Mouse (Mus musculus) v-Abl transformed pro-B cells (cell line): ENCODE measurements around the gene Lrriq4.

ENCODE experiments used
- in situ Hi-C, 2 experiments: fragments of 400-800 bp; cut with MboI; formaldehyde crosslinking; loops; one replicate each; pipeline ENCODE4 v1.15.1; 2025; ENCODE audit not compliant: unreplicated experiment in 2 of 2

Gene Lrriq4

GRCm38 (mm10) chr3:30650062-30650841 lies 5.9 kb downstream of the Lrriq4 start:
- in situ Hi-C loops: no loop called here

GRCm38 (mm10) chr3:30655937-30656336 lies 11.6 kb downstream of the Lrriq4 start:
- in situ Hi-C loops: no loop called here

DNA sequence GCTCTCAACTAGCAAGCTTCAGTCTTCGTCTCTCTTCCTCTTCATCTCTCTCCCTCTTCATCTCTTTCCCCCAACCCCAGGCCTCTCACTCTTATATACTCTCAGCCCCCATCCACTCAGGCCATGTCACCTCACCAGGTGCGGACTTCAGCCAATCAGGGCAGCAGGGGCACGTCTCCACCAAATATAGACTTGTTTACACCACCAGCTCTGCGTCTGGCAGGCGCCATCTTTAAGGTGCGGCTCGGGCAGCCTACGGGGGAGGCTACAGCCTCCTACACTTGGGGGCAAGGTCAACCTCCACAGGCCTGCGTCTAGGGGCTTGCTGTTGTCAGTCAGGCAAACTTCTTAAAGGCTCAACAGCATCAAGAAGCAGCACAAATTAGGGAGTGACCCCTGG lies 14.2 kb downstream of the Lrriq4 start:
- in situ Hi-C loops: no loop called here

DNA sequence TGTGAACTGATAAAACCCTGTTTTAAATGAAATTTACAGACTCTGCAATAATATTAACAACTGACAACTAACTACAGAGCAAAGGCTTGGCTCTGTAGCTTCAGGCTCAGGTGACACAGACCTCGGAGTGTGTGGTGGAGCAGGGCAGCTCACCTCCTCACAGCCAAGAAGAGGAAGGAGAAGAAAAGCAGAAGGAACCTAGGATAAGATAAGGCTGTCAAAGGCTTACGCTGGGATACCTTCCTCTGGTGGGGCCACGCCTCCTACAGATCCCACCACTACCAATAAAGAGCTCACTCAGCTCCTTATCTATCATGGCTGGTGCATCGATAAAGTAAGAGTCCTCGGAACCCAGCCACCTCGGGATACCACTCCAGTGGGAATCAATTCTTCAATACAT lies 38.9 kb downstream of the Lrriq4 start:
- in situ Hi-C loops: loop anchor here in 1 of 2 experiments (25.0 kb wide), 1 partner anchor 929 kb away; no protein-coding TSS in a partner anchor

DNA sequence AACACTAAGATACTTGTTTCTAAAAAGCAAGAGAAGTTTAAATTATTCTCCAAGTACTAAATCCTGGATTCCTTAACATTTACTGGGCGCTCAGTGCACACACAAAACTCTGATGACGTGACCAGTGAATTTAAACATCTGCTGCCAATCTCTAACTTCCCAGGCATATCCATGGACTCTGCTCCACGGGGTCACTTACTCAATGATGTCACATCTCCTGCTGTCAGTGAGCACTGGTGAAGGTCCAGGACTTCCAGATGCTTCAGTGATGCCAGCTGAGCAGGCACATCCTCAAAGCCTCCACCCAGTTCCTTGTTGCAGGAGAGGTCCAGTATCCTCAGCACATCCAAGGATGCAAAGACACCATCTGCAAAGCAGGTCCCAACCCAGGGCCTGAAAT lies 42.9 kb downstream of the Lrriq4 start:
- in situ Hi-C loops: loop anchor here in 1 of 2 experiments (25.0 kb wide), 1 partner anchor 925 kb away; no protein-coding TSS in a partner anchor

- in situ Hi-C loops: loop anchor here (5.0 to 25.0 kb wide), 3 partner anchors 286 to 921 kb away; no protein-coding TSS in a partner anchor
Observed at GRCm38 (mm10) chr3:30690976-30691375, 46.7 kb downstream of the Lrriq4 start.

GRCm38 (mm10) chr3:30695661-30696060 lies 51.4 kb downstream of the Lrriq4 start:
- in situ Hi-C loops: loop anchor here (5.0 to 25.0 kb wide), 3 partner anchors 359 to 917 kb away; no protein-coding TSS in a partner anchor

- in situ Hi-C loops: loop anchor here (5.0 to 25.0 kb wide), 3 partner anchors 358 to 916 kb away; no protein-coding TSS in a partner anchor
Observed at GRCm38 (mm10) chr3:30696346-30696745, 52.0 kb downstream of the Lrriq4 start.

GRCm38 (mm10) chr3:30697891-30698290 lies 53.6 kb downstream of the Lrriq4 start:
- in situ Hi-C loops: loop anchor here (5.0 to 25.0 kb wide), 3 partner anchors 357 to 914 kb away; no protein-coding TSS in a partner anchor

DNA sequence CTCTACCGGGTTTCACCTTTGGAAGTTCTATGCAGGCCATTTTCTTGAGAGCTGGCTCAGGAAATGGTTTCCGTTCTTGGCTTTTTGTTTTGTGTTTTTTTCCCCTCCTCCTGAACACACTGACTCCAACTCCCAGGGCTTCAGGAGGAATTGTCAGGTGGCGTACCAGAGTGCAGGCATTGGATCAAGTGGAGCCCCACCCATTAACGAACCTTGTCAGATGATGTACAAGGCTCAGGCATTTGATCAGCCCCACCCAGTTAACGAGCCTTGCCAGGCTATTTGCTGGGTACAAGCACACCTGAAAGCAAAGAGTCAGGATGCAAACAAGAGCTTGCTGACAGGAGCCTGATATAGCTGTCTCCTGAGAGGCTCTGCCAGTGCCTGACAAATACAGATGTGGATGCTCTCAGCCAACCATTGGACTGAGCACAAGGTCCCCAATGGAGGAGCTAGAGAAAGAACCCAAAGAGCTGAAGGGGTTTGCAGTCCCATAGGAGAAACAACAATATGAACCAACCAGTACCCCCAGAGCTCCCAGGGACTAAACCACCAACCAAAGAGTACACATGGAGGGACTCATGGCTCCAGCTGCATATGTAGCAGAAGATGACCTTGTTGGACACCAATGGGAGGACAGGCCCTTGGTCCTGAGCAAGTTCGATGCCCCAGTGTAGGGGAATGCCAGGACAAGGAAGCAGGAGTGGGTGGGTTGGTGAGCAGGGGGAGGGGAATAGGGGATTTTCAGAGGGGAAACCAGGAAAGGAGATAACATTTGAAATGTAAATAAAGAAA lies 55.6 kb downstream of the Lrriq4 start, which contains the start of gene Lrrc31:
Gene Lrrc31, minus strand, starts transcription at position 133 of the 795 bp plus-strand sequence.
- in situ Hi-C loops: loop anchor here (5.0 to 25.0 kb wide), 4 partner anchors 355 to 912 kb away; partner anchors contain the start of gene Cldn11 (in 1 of the 2)

- in situ Hi-C loops: loop anchor here in 1 of 2 experiments (10.0 kb wide), 1 partner anchor 439 kb away; the partner anchor contains the start of gene Cldn11
Observed at GRCm38 (mm10) chr3:30705977-30706376, 61.7 kb downstream of the Lrriq4 start.

GRCm38 (mm10) chr3:30706614-30707276 lies 62.4 kb downstream of the Lrriq4 start:
- in situ Hi-C loops: loop anchor here in 1 of 2 experiments (10.0 kb wide), 1 partner anchor 438 kb away; the partner anchor contains the start of gene Cldn11

GRCm38 (mm10) chr3:30710191-30710590 lies 65.9 kb downstream of the Lrriq4 start:
- in situ Hi-C loops: no loop called here

- in situ Hi-C loops: no loop called here
Observed at GRCm38 (mm10) chr3:30713334-30713733, 69.0 kb downstream of the Lrriq4 start.

- in situ Hi-C loops: no loop called here
Observed at GRCm38 (mm10) chr3:30718649-30719048, 74.3 kb downstream of the Lrriq4 start.
